Mouse (Mus musculus) embryonic facial prominence, embryonic 12.5 days (tissue): ENCODE results near the gene Actl11. TPM values are rescaled to one million over a fixed set of nuclear protein-coding genes. Genes with fewer than 3 reads are reported as not detected.

Source experiments
- ATAC-seq: fragments of 200-750 bp; cut with Nextera tagmentation; 2 replicates; pipeline ENCODE4 v1.8.0; 2017; ENCODE audit not compliant: insufficient number of reproducible peaks, insufficient read depth, low FRiP score, low TSS enrichment
- H3K27ac ChIP-seq: fragments of 300-500 bp; sonication (generic); 2 replicates; pipeline ENCODE4 v1.5.1; 2016; ENCODE audit warnings: mild to moderate bottlenecking
- H3K27me3 ChIP-seq: fragments of 300-500 bp; sonication (generic); 2 replicates; pipeline ENCODE4 v1.6.1; 2016; ENCODE audit warnings: mild to moderate bottlenecking, moderate library complexity
- H3K36me3 ChIP-seq: fragments of 300-500 bp; sonication (generic); 2 replicates; pipeline ENCODE4 v1.6.1; 2016; ENCODE audit warnings: mild to moderate bottlenecking
- H3K4me1 ChIP-seq: fragments of 300-500 bp; sonication (generic); 2 replicates; pipeline ENCODE4 v1.6.1; 2016
- H3K4me2 ChIP-seq: fragments of 300-500 bp; sonication (generic); replicated peaks from 2 replicates; pipeline ENCODE4 v1.6.1; 2016; ENCODE audit warnings: mild to moderate bottlenecking, moderate library complexity
- H3K4me3 ChIP-seq: fragments of 300-500 bp; sonication (generic); 2 replicates; pipeline ENCODE4 v1.5.1; 2016; ENCODE audit warnings: mild to moderate bottlenecking
- H3K9ac ChIP-seq: fragments of 300-500 bp; sonication (generic); 2 replicates; pipeline ENCODE4 v1.6.1; 2016; ENCODE audit warnings: mild to moderate bottlenecking, moderate library complexity
- H3K9me3 ChIP-seq: fragments of 300-500 bp; sonication (generic); 2 replicates; pipeline ENCODE4 v1.6.1; 2016; ENCODE audit warnings: mild to moderate bottlenecking, moderate library complexity
- WGBS: fragments of 180-500 bp; shearing (Covaris S2); methylation state at CpG from one replicate; pipeline ENCODE4 v1.1.7; 2016; 5-methylcytosine and 5-hydroxymethylcytosine counted together
- polyA plus RNA-seq: library from polyadenylated mRNA; unstranded; fragments of >200 nt; fragmentation: Nextera tagmentation; extraction: Ambion mirVana; gene quantifications from 2 replicates; pipeline ENCODE4 v1.2.1, GENCODE M21; 2016

Gene Actl11
- not detected in 2 replicates for polyA plus RNA-seq

DNA sequence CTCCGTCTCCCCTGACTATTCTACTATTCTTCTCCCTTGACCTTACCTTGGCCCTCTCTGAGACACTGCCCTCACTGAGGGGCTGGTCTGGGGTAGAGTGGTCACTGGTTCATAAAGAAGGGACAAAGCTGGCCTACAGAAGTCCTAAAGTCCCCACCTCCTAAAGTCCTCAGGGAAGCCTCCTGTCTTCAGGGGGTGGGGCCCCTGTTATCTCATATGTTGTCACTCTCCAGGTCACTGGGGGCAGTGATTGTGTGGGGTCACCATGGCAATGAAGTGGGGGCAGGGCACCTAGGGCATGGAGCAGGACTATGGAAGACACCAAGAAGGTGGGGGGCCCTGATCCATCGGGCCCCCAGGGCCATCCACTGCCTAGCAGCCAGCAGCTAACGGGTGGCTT is at the start of gene Actl11:
TSS of gene Actl11 (plus strand) at position 301 of the 400 bp plus-strand sequence.
- ATAC-seq, result no peak
- no peak within 1 kb of the TSS for H3K4me3 ChIP-seq
- 0 out of 2 replicates have a peak, but pooled peaks cover 6% of the 10 kb centered on the region for H3K27me3 ChIP-seq
- WGBS, result 82% methylated on average over 3 of the region's 3 CpGs
- no peak within 1 kb of the TSS for H3K9ac ChIP-seq
- 0 out of 2 replicates have a peak, but pooled peaks cover 8% of the 10 kb centered on the region for H3K4me1 ChIP-seq
- H3K36me3 ChIP-seq, result no peaks in the 10 kb centered on the region
- no peak within 1 kb of the TSS for H3K27ac ChIP-seq
- H3K9me3 ChIP-seq, result no peaks in the 10 kb centered on the region
- no peak within 1 kb of the TSS for H3K4me2 ChIP-seq

DNA sequence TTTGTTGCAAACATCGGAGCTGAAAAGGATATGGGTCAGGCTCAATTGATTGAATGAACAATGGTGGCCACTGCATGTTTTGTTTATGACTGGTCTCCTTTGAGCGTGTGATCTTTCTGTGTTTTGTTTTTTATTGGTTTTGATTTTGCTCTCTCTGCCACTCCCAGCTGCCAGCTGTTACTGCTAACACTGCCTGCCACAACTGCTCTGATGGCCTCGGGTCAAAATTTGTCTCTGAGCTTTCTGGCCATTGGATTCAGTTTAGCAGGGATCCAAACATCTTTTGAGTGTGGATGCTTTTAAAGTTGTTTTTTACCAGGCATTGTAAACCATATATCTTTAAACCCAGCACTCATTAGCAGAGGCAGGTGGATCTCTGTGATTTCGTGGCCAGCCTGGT is 47.9 kb upstream of the Actl11 start:
- Histone ChIP-seq H3K27me3 (no peaks in the 10 kb centered on the region), H3K4me1 (no peaks in the 10 kb centered on the region), H3K4me2 (no peak overlapping the region), H3K9me3 (no peaks in the 10 kb centered on the region), H3K27ac (no peak overlapping the region), H3K36me3 (no peaks in the 10 kb centered on the region), H3K4me3 (no peak overlapping the region), H3K9ac (no peak overlapping the region)
- 69% methylated on average over 4 of the region's 4 CpGs for WGBS
- no peak for ATAC-seq

- WGBS, result 1% methylated on average over 28 of the region's 28 CpGs
- peak; percentile 90 for ATAC-seq
- Histone ChIP-seq H3K9ac (peak within 1 kb of the TSS; percentile 78), H3K9me3 (no peaks in the 10 kb centered on the region), H3K4me1 (peaks cover 7% of the 10 kb centered on the region; the same call in 1 of the 2 replicates), H3K4me3 (peak within 1 kb of the TSS; percentile 81), H3K4me2 (peak within 1 kb of the TSS; percentile 76), H3K36me3 (no peaks in the 10 kb centered on the region), H3K27me3 (no peaks in the 10 kb centered on the region), H3K27ac (0 out of 2 replicates have a peak within 1 kb of the TSS, but pooled peaks have one; percentile 48)
These were observed 40.4 kb upstream of the Actl11 start, which contains the start of gene Mon1a for GRCm38 (mm10) chr9:107887804-107888266. Gene Mon1a, plus strand, starts transcription at chr9:107888151.

DNA sequence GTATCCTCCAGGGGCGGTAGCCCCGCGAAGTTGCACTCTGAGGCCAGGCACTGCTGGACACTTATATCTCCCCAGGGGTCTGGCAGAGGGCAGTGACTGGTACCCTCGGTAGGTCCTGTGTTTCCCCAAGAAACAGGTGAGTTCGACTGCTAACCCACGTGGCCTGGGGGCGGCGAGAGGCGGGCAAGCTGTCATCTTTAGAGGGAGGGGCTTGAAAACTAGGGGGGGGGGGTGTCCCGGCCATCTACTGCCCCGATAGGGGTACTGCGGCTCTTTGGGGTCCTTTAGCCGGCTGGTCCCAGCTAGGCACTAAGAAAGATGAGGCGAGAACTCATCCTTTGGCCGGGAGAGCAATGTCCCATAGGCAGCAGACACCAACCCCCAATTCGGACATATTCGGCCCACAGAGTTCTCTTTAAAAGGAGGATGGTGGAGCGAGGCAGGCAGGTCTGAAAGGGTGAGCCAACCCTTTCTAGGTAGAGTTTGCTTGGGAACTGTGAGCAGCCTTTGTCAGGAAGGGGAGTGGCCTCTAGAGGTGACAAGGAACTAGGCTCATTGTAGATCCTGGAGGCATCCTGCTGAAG is 39.9 kb upstream of the Actl11 start:
- Histone ChIP-seq H3K36me3 (no peaks in the 10 kb centered on the region), H3K4me3 (peak overlapping the region; percentile 81), H3K27ac (0 out of 2 replicates have a peak overlapping the region, but pooled peaks have one; percentile 48), H3K4me1 (peaks cover 7% of the 10 kb centered on the region; the same call in 1 of the 2 replicates), H3K27me3 (no peaks in the 10 kb centered on the region), H3K9ac (peak overlapping the region; percentile 78), H3K4me2 (peak overlapping the region; percentile 76), H3K9me3 (no peaks in the 10 kb centered on the region)
- ATAC-seq, result peak; percentile 30
- under 1% methylated on average over 18 of the region's 18 CpGs for WGBS

GRCm38 (mm10) chr9:107890260-107890659 is 38.0 kb upstream of the Actl11 start:
- Histone ChIP-seq H3K9me3 (no peaks in the 10 kb centered on the region), H3K4me1 (peaks cover 7% of the 10 kb centered on the region; the same call in 1 of the 2 replicates), H3K4me3 (no peak overlapping the region), H3K4me2 (no peak overlapping the region), H3K27me3 (no peaks in the 10 kb centered on the region), H3K9ac (no peak overlapping the region), H3K36me3 (no peaks in the 10 kb centered on the region), H3K27ac (no peak overlapping the region)
- ATAC-seq, result no peak
- WGBS, result 88% methylated on average over 6 of the region's 6 CpGs

- Histone ChIP-seq H3K27ac (no peak overlapping the region), H3K4me2 (no peak overlapping the region), H3K9ac (no peak overlapping the region), H3K4me3 (no peak overlapping the region), H3K4me1 (peaks cover 7% of the 10 kb centered on the region; the same call in 1 of the 2 replicates), H3K36me3 (no peaks in the 10 kb centered on the region), H3K27me3 (no peaks in the 10 kb centered on the region), H3K9me3 (no peaks in the 10 kb centered on the region)
- ATAC-seq, result no peak
- WGBS, result 100% methylated on average over 1 of the region's 1 CpGs
These were observed 37.2 kb upstream of the Actl11 start for GRCm38 (mm10) chr9:107891023-107891422.

GRCm38 (mm10) chr9:107898563-107898962 is 29.7 kb upstream of the Actl11 start:
- Histone ChIP-seq H3K27ac (no peak overlapping the region), H3K36me3 (peaks cover 16% of the 10 kb centered on the region), H3K27me3 (peaks cover 23% of the 10 kb centered on the region), H3K4me1 (peaks cover 6% of the 10 kb centered on the region; the same call in 1 of the 2 replicates), H3K9ac (no peak overlapping the region), H3K4me3 (no peak overlapping the region), H3K9me3 (no peaks in the 10 kb centered on the region), H3K4me2 (no peak overlapping the region)
- no peak for ATAC-seq
- 84% methylated on average over 10 of the region's 10 CpGs for WGBS

DNA sequence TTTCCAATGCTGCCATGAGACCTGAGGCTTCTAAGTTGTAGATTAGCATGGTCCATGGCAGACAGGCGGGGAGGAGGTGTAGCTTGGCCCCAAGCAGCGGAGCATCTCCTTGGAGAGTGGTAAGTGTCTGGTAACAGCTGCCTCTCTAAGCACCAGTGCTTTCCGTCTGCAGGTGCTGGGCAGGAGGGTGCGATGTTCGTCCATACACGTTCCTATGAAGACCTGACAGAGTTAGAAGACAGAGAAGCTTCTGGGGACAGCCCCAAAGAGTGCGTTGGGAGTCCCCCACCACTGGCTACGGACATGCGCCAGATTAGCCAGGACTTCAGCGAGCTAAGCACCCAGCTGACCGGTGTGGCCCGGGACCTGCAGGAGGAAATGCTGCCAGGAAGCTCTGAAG is 28.4 kb upstream of the Actl11 start:
- peaks cover 16% of the 10 kb centered on the region for H3K36me3 ChIP-seq
- H3K9ac ChIP-seq, result peak overlapping the region; percentile 8; the same call in 1 of the 2 replicates
- WGBS, result 71% methylated on average over 12 of the region's 12 CpGs
- peaks cover 23% of the 10 kb centered on the region for H3K27me3 ChIP-seq
- no peak overlapping the region for H3K4me3 ChIP-seq
- no peak for ATAC-seq
- H3K4me2 ChIP-seq, result no peak overlapping the region
- H3K4me1 ChIP-seq, result peaks cover 6% of the 10 kb centered on the region; the same call in 1 of the 2 replicates
- H3K27ac ChIP-seq, result no peak overlapping the region
- no peaks in the 10 kb centered on the region for H3K9me3 ChIP-seq

DNA sequence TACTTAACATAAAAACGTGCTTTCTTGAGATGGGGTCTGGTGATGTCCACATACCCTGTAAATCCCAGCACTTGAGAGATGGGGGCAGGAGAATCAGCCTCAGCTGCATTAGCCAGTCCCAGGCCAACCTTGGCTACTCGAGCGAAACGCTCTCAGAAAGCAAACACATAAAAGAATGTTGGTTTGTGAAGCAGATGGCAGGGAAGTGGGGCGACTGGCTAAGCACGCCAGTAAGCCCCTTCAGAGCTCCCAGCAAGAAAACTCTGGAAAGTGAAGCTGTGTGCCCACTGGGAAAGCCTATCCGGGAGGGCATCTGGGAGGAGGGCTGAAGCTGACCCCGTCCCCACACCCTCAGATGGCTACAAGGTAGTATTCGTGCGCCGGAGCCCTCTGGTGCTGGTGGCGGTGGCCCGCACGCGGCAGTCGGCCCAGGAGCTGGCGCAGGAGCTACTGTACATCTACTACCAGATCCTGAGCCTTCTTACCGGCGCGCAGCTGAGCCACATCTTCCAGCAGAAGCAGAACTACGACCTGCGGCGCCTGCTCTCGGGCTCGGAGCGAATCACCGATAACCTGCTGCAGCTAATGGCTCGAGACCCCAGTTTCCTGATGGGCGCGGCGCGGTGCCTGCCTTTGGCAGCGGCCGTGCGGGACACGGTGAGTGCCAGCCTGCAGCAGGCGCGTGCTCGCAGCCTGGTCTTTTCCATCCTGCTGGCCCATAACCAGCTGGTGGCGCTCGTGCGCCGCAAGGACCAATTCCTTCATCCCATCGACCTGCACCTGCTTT is 27.2 kb upstream of the Actl11 start:
- no peak overlapping the region for H3K27ac ChIP-seq
- peak overlapping the region; percentile 28 for H3K4me3 ChIP-seq
- no peaks in the 10 kb centered on the region for H3K9me3 ChIP-seq
- H3K36me3 ChIP-seq, result peaks cover 16% of the 10 kb centered on the region
- peaks cover 23% of the 10 kb centered on the region for H3K27me3 ChIP-seq
- H3K4me2 ChIP-seq, result peak overlapping the region; percentile 61
- 6% methylated on average over 44 of the region's 44 CpGs for WGBS
- H3K9ac ChIP-seq, result peak overlapping the region; percentile 40
- peaks cover 7% of the 10 kb centered on the region for H3K4me1 ChIP-seq
- 0 out of 2 replicates have a peak, but pooled peaks have one; percentile 30 for ATAC-seq

GRCm38 (mm10) chr9:107901627-107901914 is 26.7 kb upstream of the Actl11 start:
- Histone ChIP-seq H3K9ac (peak overlapping the region; percentile 40; the same call in 1 of the 2 replicates), H3K4me1 (peaks cover 12% of the 10 kb centered on the region), H3K4me3 (peak overlapping the region; percentile 28; the same call in 1 of the 2 replicates), H3K27ac (no peak overlapping the region), H3K27me3 (peaks cover 23% of the 10 kb centered on the region), H3K4me2 (peak overlapping the region; percentile 61), H3K9me3 (no peaks in the 10 kb centered on the region), H3K36me3 (peaks cover 16% of the 10 kb centered on the region)
- 10% methylated on average over 17 of the region's 17 CpGs for WGBS
- ATAC-seq, result no peak

- H3K4me3 ChIP-seq, result no peak overlapping the region
- H3K27me3 ChIP-seq, result peaks cover 20% of the 10 kb centered on the region
- peaks cover 16% of the 10 kb centered on the region for H3K36me3 ChIP-seq
- H3K9me3 ChIP-seq, result no peaks in the 10 kb centered on the region
- no peak overlapping the region for H3K27ac ChIP-seq
- ATAC-seq, result no peak
- H3K9ac ChIP-seq, result no peak overlapping the region
- H3K4me1 ChIP-seq, result peaks cover 37% of the 10 kb centered on the region
- whole genome bisulfite sequencing, result 6% methylated on average over 4 of the region's 4 CpGs
- H3K4me2 ChIP-seq, result no peak overlapping the region
These were observed 23.5 kb upstream of the Actl11 start for GRCm38 (mm10) chr9:107904726-107905125.
